Comparison of ENCODE assay signal across 8 mouse cellular contexts in the genomic region with DNA sequence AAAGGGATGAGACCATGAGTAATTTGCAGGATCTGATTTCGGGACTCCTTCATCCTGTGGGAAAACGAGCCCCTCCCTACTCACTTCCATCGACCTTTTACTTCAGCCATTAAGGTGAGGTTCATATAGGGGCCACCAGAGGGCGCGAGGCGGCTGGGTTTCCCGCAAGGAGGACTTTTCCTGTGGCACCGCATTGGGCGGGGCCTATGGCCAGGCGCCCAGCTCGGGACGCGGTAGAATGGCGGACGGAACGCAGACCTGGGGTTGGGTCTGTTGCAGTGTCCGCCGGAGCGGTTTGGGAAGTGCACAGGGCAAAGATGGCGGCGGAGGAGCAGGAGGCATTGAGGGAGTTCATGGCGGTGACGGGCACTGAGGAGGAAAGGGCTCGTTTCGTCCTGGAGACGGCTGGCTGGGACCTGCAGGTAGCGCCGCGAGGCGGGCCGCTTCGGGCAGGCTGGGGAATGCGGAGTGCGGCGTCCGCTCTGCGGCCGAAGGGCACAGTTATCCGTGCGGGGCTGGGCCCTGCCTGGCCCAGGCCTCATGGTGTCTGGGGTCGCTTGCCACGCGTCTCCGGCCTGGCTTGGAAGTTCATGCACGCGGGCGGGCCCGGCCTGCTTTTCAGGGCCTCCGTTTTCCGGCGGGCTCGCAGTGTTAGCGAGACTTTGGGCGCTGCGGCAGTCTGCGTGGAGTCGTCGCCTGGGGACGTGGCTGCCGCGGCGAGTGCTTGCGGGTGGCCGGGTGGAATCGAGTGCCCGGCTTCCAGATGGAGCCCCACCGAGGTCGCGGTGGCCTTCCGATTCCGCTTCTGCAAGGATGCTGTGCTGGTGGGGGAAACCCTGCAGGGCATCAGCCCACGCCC.
DNase-seq lines count a peak whose midpoint lies in the region; ATAC-seq and TF ChIP-seq lines count a peak whose summit lies in the region.
"Not testable (repeated sequence)": the region's sequence is repeated elsewhere in the genome, so short reads cannot be mapped to it uniquely, and the experiment has no call there.

No protein-coding gene starts in this region.

- WGBS in forebrain, embryonic 15.5 days = 16% methylated on average over 68 of the region's 72 CpGs
- 8% methylated on average over 69 of the region's 72 CpGs for WGBS in lung, adult 2 months

- in situ Hi-C loops in ES-E14 (cut with MboI; ENCODE audit: low sequenced_read_pairs in 2 of 2, unreplicated experiment in 2 of 2) = not testable (repeated sequence)

- H3K4me3 ChIP-seq in ES-E14 (ENCODE audit: insufficient read depth in 1 of 2, low read depth in 1 of 2, low read length in 2 of 2, poor library complexity in 1 of 2, severe bottlenecking in 1 of 2) = peak overlapping the region; percentile 58 to 63
- H3K4me3 ChIP-seq in forebrain, embryonic 15.5 days = peak overlapping the region; percentile 56
- H3K4me3 ChIP-seq in lung, adult 2 months (replicated peaks; ENCODE audit: extremely low read depth, low read depth, low read length) = not testable (repeated sequence)

- peak; percentile 38 for TF ChIP-seq CTCF in lung, adult 2 months (IDR thresholded peaks at IDR 0.05; ENCODE audit: insufficient read depth, low read length)

- not testable (repeated sequence) for H3K9me3 ChIP-seq in ES-E14 (ENCODE audit: control insufficient read depth, insufficient read depth, low read depth, low read length); forebrain, embryonic 15.5 days

- not testable (repeated sequence) for H3K27me3 ChIP-seq in forebrain, embryonic 15.5 days

- intact Hi-C loops in heart, postnatal 25 days (cut with DNase I) = not testable (repeated sequence)

- not testable (repeated sequence) for TF ChIP-seq POLR2A in lung, adult 2 months (IDR thresholded peaks at IDR 0.05; ENCODE audit: borderline replicate concordance, extremely low read depth, low read depth, low read length)

- peak overlapping the region; percentile 42 for H3K27ac ChIP-seq in ES-E14 (ENCODE audit: insufficient read depth, low read depth, low read length, poor library complexity, severe bottlenecking)
- H3K27ac ChIP-seq in forebrain, embryonic 15.5 days (replicated peaks) = peak overlapping the region; percentile 77

- not testable (repeated sequence) for H3K36me3 ChIP-seq in ES-E14 (ENCODE audit: control insufficient read depth, insufficient read depth, low read length, poor library complexity, severe bottlenecking); forebrain, embryonic 15.5 days

- H3K4me1 ChIP-seq in ES-E14 (ENCODE audit: control insufficient read depth in 2 of 2, insufficient read depth in 2 of 2, low read length in 2 of 2, poor library complexity in 1 of 2); forebrain, embryonic 15.5 days; lung, adult 2 months (ENCODE audit: control insufficient read depth, insufficient read depth, low read length): not testable (repeated sequence)

- peak; percentile 85 for DNase-seq in ES-E14 (ENCODE audit: low read depth, low spot score)
- peak; percentile 100 for DNase-seq in cerebellum, adult 11-12 months
- DNase-seq in heart, postnatal 25 days (ENCODE audit: low spot score) = peak; percentile 99
- DNase-seq in layer of hippocampus, adult 18-20 months (ENCODE audit: low spot score in 2 of 2) = peak; percentile 100
- DNase-seq in lung, adult 2 months = peak; percentile 100
- peak; percentile 97 to 98 for DNase-seq in thymus, adult 18-20 months

- peak overlapping the region; percentile 37; the same call in 1 of the 2 replicates for H3K4me2 ChIP-seq in forebrain, embryonic 15.5 days (replicated peaks)

- ATAC-seq in forebrain, embryonic 15.5 days (replicated peaks) = peak; percentile 100
- ATAC-seq in neutrophil, adult 5-6 weeks (ENCODE audit: extremely low read depth, insufficient number of reproducible peaks, low FRiP score, poor library complexity, severe bottlenecking) = peak; percentile 100

- peak overlapping the region; percentile 78 for H3K9ac ChIP-seq in ES-E14 (ENCODE audit: insufficient read depth, low read depth, low read length, poor library complexity, severe bottlenecking)
- H3K9ac ChIP-seq in forebrain, embryonic 15.5 days (replicated peaks) = peak overlapping the region; percentile 70

TF ChIP-seq in ES-E14, 5 proteins besides CTCF, POLR2A, EP300 and RAD21:
- peak; percentile 59 for TF ChIP-seq HCFC1 (IDR thresholded peaks at IDR 0.05; ENCODE audit: borderline replicate concordance, insufficient read depth, low read length)
